ENCODE assay signal across 31 mouse cellular contexts in the genomic region with DNA sequence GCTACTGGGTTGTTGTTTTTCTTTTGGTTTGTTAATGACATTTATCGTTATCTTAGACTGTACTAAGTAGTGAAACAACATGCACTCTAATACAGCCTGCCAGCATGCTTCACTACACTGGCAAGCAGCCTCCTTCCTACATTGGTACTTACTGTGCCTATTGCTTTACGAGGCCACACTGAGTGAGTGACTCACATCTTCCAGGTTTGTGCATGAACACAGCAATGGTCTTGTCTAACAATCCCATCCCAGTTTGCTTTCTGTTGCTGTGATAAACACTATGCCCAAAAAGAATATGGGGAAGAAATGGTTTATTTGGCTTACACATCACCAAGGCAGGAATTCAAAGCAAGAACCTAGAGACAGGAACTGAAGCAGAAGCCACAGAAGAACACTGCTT.
"Had no signal": no experiment of that assay in that cellular context is flagged by ENCODE, and none has a peak within 500 bp of the region (broad histone marks: within the 10 kb centered on the region; RNA-seq: fewer than 3 reads in every experiment).

No protein-coding gene starts in this region.

- H3K4me2 ChIP-seq: limb, embryonic 12.5 days; limb, embryonic 13.5 days; limb, embryonic 15.5 days; liver, embryonic 12.5 days; liver, embryonic 13.5 days; liver, embryonic 15.5 days; lung, embryonic 14.5 days; lung, embryonic 15.5 days; midbrain, embryonic 11.5 days; midbrain, embryonic 12.5 days; midbrain, embryonic 13.5 days; midbrain, embryonic 15.5 days; neural tube, embryonic 12.5 days had no signal

- H3K9me3 ChIP-seq: limb, embryonic 10.5 days; limb, embryonic 15.5 days; liver, embryonic 12.5 days; liver, embryonic 13.5 days; liver, embryonic 15.5 days; lung, embryonic 15.5 days; midbrain, embryonic 12.5 days; midbrain, embryonic 13.5 days; midbrain, embryonic 15.5 days had no signal

- H3K36me3 ChIP-seq: limb, embryonic 10.5 days; limb, embryonic 12.5 days; limb, embryonic 13.5 days; limb, embryonic 15.5 days; liver, embryonic 12.5 days; liver, embryonic 13.5 days; liver, embryonic 15.5 days; lung, embryonic 15.5 days; midbrain, embryonic 10.5 days; midbrain, embryonic 12.5 days; midbrain, embryonic 13.5 days; midbrain, embryonic 15.5 days; neural tube, embryonic 12.5 days had no signal

- H3K27ac ChIP-seq: limb, embryonic 10.5 days; limb, embryonic 12.5 days; limb, embryonic 13.5 days; limb, embryonic 15.5 days; liver, embryonic 12.5 days; liver, embryonic 13.5 days; liver, embryonic 14.5 days; liver, embryonic 15.5 days; lung, embryonic 15.5 days; macrophage; midbrain, embryonic 10.5 days; midbrain, embryonic 12.5 days; midbrain, embryonic 13.5 days; midbrain, embryonic 15.5 days; neural tube, embryonic 12.5 days had no signal

- H3K27me3 ChIP-seq: limb, embryonic 12.5 days; limb, embryonic 13.5 days; limb, embryonic 15.5 days; liver, embryonic 12.5 days; liver, embryonic 13.5 days; liver, embryonic 15.5 days; lung, embryonic 15.5 days; megakaryocyte, embryonic 14.5 days; midbrain, embryonic 13.5 days; midbrain, embryonic 15.5 days had no signal

- H3K4me3 ChIP-seq: limb, embryonic 10.5 days; limb, embryonic 12.5 days; limb, embryonic 13.5 days; limb, embryonic 15.5 days; liver, embryonic 12.5 days; liver, embryonic 13.5 days; liver, embryonic 15.5 days; lung, embryonic 15.5 days; megakaryocyte, embryonic 14.5 days; midbrain, embryonic 10.5 days; midbrain, embryonic 12.5 days; midbrain, embryonic 13.5 days; midbrain, embryonic 15.5 days; myocyte; neural tube, embryonic 12.5 days had no signal

- DNase-seq: left cerebral cortex, postnatal 4 days; liver; liver, embryonic 13.5 days; liver, postnatal 0 days; lung, adult 18-20 months; lung, adult 2 months; lung, embryonic 14.5 days; lung, postnatal 10 days; lung, postnatal 14 days; lung, postnatal 36 days; lung, postnatal 4 days; midbrain, embryonic 14.5 days had no signal

- ATAC-seq: liver, embryonic 12.5 days; liver, postnatal 0 days; lung, postnatal 0 days; midbrain, embryonic 13.5 days; midbrain, embryonic 15.5 days; midbrain, embryonic 16.5 days had no signal

- H3K4me1 ChIP-seq: limb, embryonic 15.5 days; liver, embryonic 12.5 days; liver, embryonic 13.5 days; liver, embryonic 15.5 days; lung, embryonic 15.5 days had no signal

- H3K9ac ChIP-seq: limb, embryonic 12.5 days; limb, embryonic 13.5 days; limb, embryonic 15.5 days; liver, embryonic 12.5 days; liver, embryonic 13.5 days; liver, embryonic 14.5 days; liver, embryonic 15.5 days; liver, postnatal 0 days; lung, embryonic 14.5 days; lung, embryonic 15.5 days; midbrain, embryonic 12.5 days; midbrain, embryonic 13.5 days; midbrain, embryonic 15.5 days; neural tube, embryonic 12.5 days had no signal
